Mouse (Mus musculus) right cerebral cortex, adult 2 months (tissue): Measurements from ENCODE around the gene Plxnc1.
A peak's percentile ranks its signal among the peaks of the same experiment; 100 is the strongest.

Experiments
- DNase-seq, 2 experiments: peaks; one replicate each; pipeline ENCODE4 v3.0.0; 2021 to 2022; ENCODE audit warnings: low spot score in 2 of 2

Gene Plxnc1

GRCm38 (mm10) chr10:94871102-94871501 lies 73.5 kb downstream of the Plxnc1 start:
- no peak for DNase-seq

GRCm38 (mm10) chr10:94866995-94867856 lies 77.4 kb downstream of the Plxnc1 start:
- no peak for DNase-seq

- DNase-seq = no peak
Observed at GRCm38 (mm10) chr10:94865206-94865605, 79.4 kb downstream of the Plxnc1 start.

GRCm38 (mm10) chr10:94864199-94864928 lies 80.3 kb downstream of the Plxnc1 start:
- DNase-seq = no peak

- DNase-seq = no peak
Observed at GRCm38 (mm10) chr10:94863251-94863650, 81.4 kb downstream of the Plxnc1 start.

- DNase-seq = no peak
Observed at GRCm38 (mm10) chr10:94860870-94861269, 83.8 kb downstream of the Plxnc1 start.

GRCm38 (mm10) chr10:94858277-94859033 lies 86.2 kb downstream of the Plxnc1 start:
- DNase-seq = no peak

- DNase-seq = no peak
Observed at GRCm38 (mm10) chr10:94850565-94850964, 94.1 kb downstream of the Plxnc1 start.

- no peak for DNase-seq
Observed at GRCm38 (mm10) chr10:94849930-94850329, 94.7 kb downstream of the Plxnc1 start.

GRCm38 (mm10) chr10:94849360-94849759 lies 95.3 kb downstream of the Plxnc1 start:
- no peak for DNase-seq

- DNase-seq = no peak
Observed at GRCm38 (mm10) chr10:94848344-94848743, 96.3 kb downstream of the Plxnc1 start.

- no peak for DNase-seq
Observed at GRCm38 (mm10) chr10:94846501-94847105, 98.0 kb downstream of the Plxnc1 start.

- no peak for DNase-seq
Observed at GRCm38 (mm10) chr10:94844692-94845091, 99.9 kb downstream of the Plxnc1 start.

GRCm38 (mm10) chr10:94835874-94836273 lies 108.8 kb downstream of the Plxnc1 start:
- no peak for DNase-seq

- DNase-seq = peak; percentile 89 to 94
Observed at GRCm38 (mm10) chr10:94829407-94829806, 115.2 kb downstream of the Plxnc1 start.

- no peak for DNase-seq
Observed at GRCm38 (mm10) chr10:94828734-94829230, 115.9 kb downstream of the Plxnc1 start.

GRCm38 (mm10) chr10:94827890-94828733 lies 116.5 kb downstream of the Plxnc1 start:
- no peak for DNase-seq

- DNase-seq = no peak
Observed at GRCm38 (mm10) chr10:94827325-94827724, 117.3 kb downstream of the Plxnc1 start.

GRCm38 (mm10) chr10:94826436-94826835 lies 118.2 kb downstream of the Plxnc1 start:
- DNase-seq = no peak

- DNase-seq = no peak
Observed at GRCm38 (mm10) chr10:94825951-94826350, 118.7 kb downstream of the Plxnc1 start.
